Mouse (Mus musculus): ENCODE measurements around the gene Eipr1. TPM values are rescaled to one million over a fixed set of nuclear protein-coding genes. Genes with fewer than 3 reads are reported as not detected.

Gene Eipr1
- polyA plus RNA-seq, 1 experiment from 2014 or later: 21.6 TPM

DNA sequence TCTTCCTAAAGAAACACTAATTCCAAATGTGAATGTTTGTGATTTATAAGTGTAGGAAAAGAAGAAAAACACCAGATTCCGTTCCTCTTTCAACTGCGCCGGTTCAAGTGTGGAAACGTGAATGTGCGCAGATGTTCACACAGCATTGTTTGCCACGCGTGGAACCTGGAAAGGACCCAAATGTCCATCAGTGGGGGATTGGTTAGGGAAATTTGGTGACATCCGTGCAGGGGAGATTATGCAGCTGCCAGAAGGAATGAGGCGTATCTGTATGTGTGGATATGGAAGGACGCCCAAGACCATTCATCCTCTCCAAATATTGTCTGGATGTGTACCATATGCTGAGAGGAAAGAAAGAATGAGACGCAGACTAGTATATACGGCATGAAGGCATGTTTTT lies 111.7 kb downstream of the Eipr1 start:
- H3K4me3 ChIP-seq (ENCODE audit: low read depth, low read length): no peak overlapping the region
- no peaks in the 10 kb centered on the region for H3K27me3 ChIP-seq (replicated peaks; ENCODE audit: insufficient read depth, low read length)
- H3K4me2 ChIP-seq (replicated peaks; ENCODE audit: low read depth, low read length): no peak overlapping the region
- peaks cover 4% of the 10 kb centered on the region; the same call in 1 of the 2 replicates for H3K36me3 ChIP-seq (ENCODE audit: insufficient read depth, low read length)
- no peak overlapping the region for H3K9ac ChIP-seq (replicated peaks; ENCODE audit: low read depth)
- DNase-seq (ENCODE audit: low spot score): peak; percentile 54
- no peak for TF ChIP-seq EP300 (IDR thresholded peaks at IDR 0.05)
- no peak for TF ChIP-seq CTCF (IDR thresholded peaks at IDR 0.05)
- H3K4me1 ChIP-seq (ENCODE audit: insufficient read depth, low read depth, low read length): no peaks in the 10 kb centered on the region
- no peak overlapping the region for H3K27ac ChIP-seq (ENCODE audit: low read length)
- ATAC-seq: peak; percentile 56
- WGBS: 59% methylated on average over 12 of the region's 12 CpGs
- H3K9me3 ChIP-seq (ENCODE audit: low read length): no peaks in the 10 kb centered on the region

DNA sequence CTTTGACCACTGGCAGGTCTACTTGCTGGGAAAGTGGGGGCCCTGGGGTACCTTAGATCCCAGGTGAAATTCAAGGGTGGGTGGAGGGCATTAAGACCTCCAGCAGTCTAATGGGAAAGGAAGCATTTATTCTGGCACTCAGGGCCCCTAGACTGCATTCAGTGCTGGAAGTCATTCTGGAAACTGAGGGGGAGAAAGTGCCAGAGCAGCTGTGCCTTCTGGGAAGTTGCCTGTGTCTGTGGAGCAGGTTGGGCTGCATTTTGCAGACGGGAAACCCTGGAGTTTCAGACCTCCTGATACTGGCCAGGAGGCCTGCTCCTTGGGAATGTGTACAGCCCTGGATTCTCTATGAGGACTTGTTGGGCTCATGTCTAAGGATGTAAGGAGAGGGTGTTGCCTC lies 114.5 kb downstream of the Eipr1 start:
- no peak for ATAC-seq
- Histone ChIP-seq H3K9me3 (ENCODE audit: low read length) (no peaks in the 10 kb centered on the region), H3K4me1 (ENCODE audit: insufficient read depth, low read depth, low read length) (no peaks in the 10 kb centered on the region), H3K9ac (replicated peaks; ENCODE audit: low read depth) (no peak overlapping the region), H3K4me2 (replicated peaks; ENCODE audit: low read depth, low read length) (no peak overlapping the region), H3K27me3 (replicated peaks; ENCODE audit: insufficient read depth, low read length) (no peaks in the 10 kb centered on the region), H3K36me3 (ENCODE audit: insufficient read depth, low read length) (peaks cover 4% of the 10 kb centered on the region; the same call in 1 of the 2 replicates), H3K27ac (ENCODE audit: low read length) (no peak overlapping the region), H3K4me3 (ENCODE audit: low read depth, low read length) (no peak overlapping the region)
- no peak for DNase-seq (ENCODE audit: low spot score)
- TF ChIP-seq CTCF (IDR thresholded peaks at IDR 0.05) (no peak), EP300 (IDR thresholded peaks at IDR 0.05) (no peak)
- WGBS: 73% methylated on average over 1 of the region's 1 CpGs

DNA sequence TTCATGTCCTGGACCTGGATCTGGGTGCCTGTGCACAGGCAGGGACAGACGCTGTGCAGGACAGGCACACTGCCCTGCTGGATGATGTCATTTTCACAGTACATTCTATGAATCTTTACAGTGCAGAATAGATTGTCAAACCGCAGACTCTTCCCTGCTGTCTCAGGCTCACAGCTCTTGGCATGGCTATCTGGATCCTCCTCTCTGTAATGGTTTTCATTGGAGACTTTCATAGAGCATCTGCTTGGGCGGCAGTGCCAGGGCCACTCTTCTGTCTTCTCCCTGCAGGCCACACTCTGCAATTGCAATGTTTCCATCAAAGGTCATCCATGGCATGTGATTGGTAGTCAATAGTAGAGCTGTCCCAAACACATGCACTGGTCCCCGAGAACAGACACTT lies 117.2 kb downstream of the Eipr1 start:
- no peak overlapping the region for H3K4me3 ChIP-seq (ENCODE audit: low read depth, low read length)
- no peak overlapping the region for H3K27ac ChIP-seq (ENCODE audit: low read length)
- no peak overlapping the region for H3K4me2 ChIP-seq (replicated peaks; ENCODE audit: low read depth, low read length)
- H3K9ac ChIP-seq (replicated peaks; ENCODE audit: low read depth): no peak overlapping the region
- DNase-seq (ENCODE audit: low spot score) (no peak), ATAC-seq (no peak)
- peaks cover 4% of the 10 kb centered on the region; the same call in 1 of the 2 replicates for H3K36me3 ChIP-seq (ENCODE audit: insufficient read depth, low read length)
- H3K9me3 ChIP-seq (ENCODE audit: low read length): no peaks in the 10 kb centered on the region
- no peaks in the 10 kb centered on the region for H3K27me3 ChIP-seq (replicated peaks; ENCODE audit: insufficient read depth, low read length)
- WGBS: 88% methylated on average over 4 of the region's 4 CpGs
- TF ChIP-seq CTCF (IDR thresholded peaks at IDR 0.05) (no peak), EP300 (IDR thresholded peaks at IDR 0.05) (no peak)
- H3K4me1 ChIP-seq (ENCODE audit: insufficient read depth, low read depth, low read length): no peaks in the 10 kb centered on the region

- Histone ChIP-seq H3K27me3 (replicated peaks; ENCODE audit: insufficient read depth, low read length) (no peaks in the 10 kb centered on the region), H3K9me3 (ENCODE audit: low read length) (no peaks in the 10 kb centered on the region), H3K4me3 (ENCODE audit: low read depth, low read length) (no peak overlapping the region), H3K36me3 (ENCODE audit: insufficient read depth, low read length) (no peaks in the 10 kb centered on the region), H3K27ac (ENCODE audit: low read length) (no peak overlapping the region), H3K4me2 (replicated peaks; ENCODE audit: low read depth, low read length) (no peak overlapping the region), H3K4me1 (ENCODE audit: insufficient read depth, low read depth, low read length) (no peaks in the 10 kb centered on the region), H3K9ac (replicated peaks; ENCODE audit: low read depth) (no peak overlapping the region)
- WGBS: 77% methylated on average over 12 of the region's 12 CpGs
- no peak for ATAC-seq
- no peak for DNase-seq (ENCODE audit: low spot score)
- no peak for TF ChIP-seq EP300 (IDR thresholded peaks at IDR 0.05)
- TF ChIP-seq CTCF (IDR thresholded peaks at IDR 0.05): no peak
Measured at GRCm38 (mm10) chr12:28872271-28872670, 120.7 kb downstream of the Eipr1 start.

DNA sequence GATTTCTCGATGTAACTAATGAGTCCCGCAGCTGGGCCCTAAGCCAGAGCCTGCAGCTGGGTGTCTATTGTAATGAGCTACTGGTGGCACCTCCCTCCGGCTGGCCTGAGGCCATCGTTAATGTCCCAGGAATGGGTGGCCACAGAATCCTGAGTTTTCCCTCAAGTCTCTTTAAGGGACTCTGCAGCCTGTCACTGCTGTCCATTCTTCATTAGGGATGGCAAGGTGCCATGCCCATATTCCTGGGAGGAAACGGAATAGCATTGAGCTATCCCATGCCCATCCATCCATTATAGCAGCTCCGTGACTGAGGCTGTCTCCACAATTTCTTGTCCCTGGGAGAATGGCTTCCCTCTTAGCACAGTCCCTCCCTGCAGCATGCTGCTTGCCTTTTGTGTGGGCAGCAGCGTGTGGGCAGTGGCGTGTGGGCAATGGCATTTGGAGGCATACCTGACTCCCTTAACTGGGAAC lies 123.2 kb downstream of the Eipr1 start:
- H3K27ac ChIP-seq (ENCODE audit: low read length): no peak overlapping the region

GRCm38 (mm10) chr12:28875471-28875870 lies 123.9 kb downstream of the Eipr1 start:
- Histone ChIP-seq H3K9ac (replicated peaks; ENCODE audit: low read depth) (no peak overlapping the region), H3K9me3 (ENCODE audit: low read length) (no peaks in the 10 kb centered on the region), H3K4me3 (ENCODE audit: low read depth, low read length) (no peak overlapping the region), H3K27ac (ENCODE audit: low read length) (no peak overlapping the region), H3K4me1 (ENCODE audit: insufficient read depth, low read depth, low read length) (no peaks in the 10 kb centered on the region), H3K36me3 (ENCODE audit: insufficient read depth, low read length) (no peaks in the 10 kb centered on the region), H3K27me3 (replicated peaks; ENCODE audit: insufficient read depth, low read length) (no peaks in the 10 kb centered on the region), H3K4me2 (replicated peaks; ENCODE audit: low read depth, low read length) (no peak overlapping the region)
- 69% methylated on average over 8 of the region's 8 CpGs for WGBS
- ATAC-seq (no peak), DNase-seq (ENCODE audit: low spot score) (no peak)
- TF ChIP-seq EP300 (IDR thresholded peaks at IDR 0.05) (no peak), CTCF (IDR thresholded peaks at IDR 0.05) (no peak)

More for the DNA sequence above, 123.2 kb downstream of the Eipr1 start:
- no peak for DNase-seq (ENCODE audit: low spot score)
- Histone ChIP-seq H3K36me3 (ENCODE audit: insufficient read depth, low read length) (no peaks in the 10 kb centered on the region), H3K4me1 (ENCODE audit: insufficient read depth, low read depth, low read length) (no peaks in the 10 kb centered on the region), H3K27me3 (replicated peaks; ENCODE audit: insufficient read depth, low read length) (no peaks in the 10 kb centered on the region), H3K4me3 (ENCODE audit: low read depth, low read length) (no peak overlapping the region), H3K9me3 (ENCODE audit: low read length) (no peaks in the 10 kb centered on the region), H3K4me2 (replicated peaks; ENCODE audit: low read depth, low read length) (no peak overlapping the region), H3K9ac (replicated peaks; ENCODE audit: low read depth) (no peak overlapping the region)
- no peak for TF ChIP-seq EP300 (IDR thresholded peaks at IDR 0.05)
- TF ChIP-seq CTCF (IDR thresholded peaks at IDR 0.05): no peak
- no peak for ATAC-seq
- WGBS: 77% methylated on average over 8 of the region's 8 CpGs

DNA sequence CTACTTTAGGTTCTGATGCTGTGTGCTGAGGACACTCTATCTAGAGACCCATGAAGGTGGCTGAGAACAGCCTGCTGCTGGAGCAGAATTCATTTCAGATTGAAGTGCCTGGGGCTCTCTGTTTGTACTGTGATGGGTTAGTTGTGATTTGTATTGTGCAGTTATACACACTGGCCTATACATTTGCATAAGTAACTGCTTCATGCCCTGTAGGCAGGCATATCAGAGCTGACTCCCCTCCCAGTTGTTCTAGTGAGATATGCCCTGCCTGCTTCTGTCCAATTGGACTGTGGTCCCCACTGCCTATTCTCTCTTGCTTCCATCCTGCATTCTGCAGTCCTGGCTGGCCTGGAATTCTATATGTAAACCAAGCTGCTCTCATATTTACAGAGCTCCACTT lies 128.9 kb downstream of the Eipr1 start:
- no peaks in the 10 kb centered on the region for H3K36me3 ChIP-seq (ENCODE audit: insufficient read depth, low read length)
- H3K27ac ChIP-seq (ENCODE audit: low read length): no peak overlapping the region
- TF ChIP-seq CTCF (IDR thresholded peaks at IDR 0.05): no peak
- TF ChIP-seq EP300 (IDR thresholded peaks at IDR 0.05): no peak
- H3K9me3 ChIP-seq (ENCODE audit: low read length): no peaks in the 10 kb centered on the region
- no peak overlapping the region for H3K4me3 ChIP-seq (ENCODE audit: low read depth, low read length)
- no peak overlapping the region for H3K4me2 ChIP-seq (replicated peaks; ENCODE audit: low read depth, low read length)
- ATAC-seq (no peak), DNase-seq (ENCODE audit: low spot score) (no peak)
- no peak overlapping the region for H3K9ac ChIP-seq (replicated peaks; ENCODE audit: low read depth)
- H3K4me1 ChIP-seq (ENCODE audit: insufficient read depth, low read depth, low read length): no peaks in the 10 kb centered on the region
- no peaks in the 10 kb centered on the region for H3K27me3 ChIP-seq (replicated peaks; ENCODE audit: insufficient read depth, low read length)

Measured in lung, postnatal 0 days (tissue).